Mouse (Mus musculus) C2C12 (cell line): ENCODE results near the gene Ap3d1.

Experiments used
- CEBPB ChIP-seq: IDR thresholded peaks from one replicate; pipeline ENCODE4 v1.6.1; 2011; ENCODE audit warnings: low read depth, mild to moderate bottlenecking, control low read depth, moderate library complexity
- CTCF ChIP-seq: IDR thresholded peaks from one replicate; pipeline ENCODE4 v1.5.1; 2011; ENCODE audit not compliant: control insufficient read depth, insufficient read depth, insufficient read length
- FOSL1 ChIP-seq: IDR thresholded peaks from one replicate; pipeline ENCODE4 v1.8.0; 2011; ENCODE audit warnings: mild to moderate bottlenecking, low read length; ENCODE audit not compliant: poor library complexity, insufficient read depth, severe bottlenecking
- MAX ChIP-seq: IDR thresholded peaks from one replicate; pipeline ENCODE4 v1.6.1; 2011; ENCODE audit warnings: mild to moderate bottlenecking, control low read depth
- MYOD1 ChIP-seq: IDR thresholded peaks from one replicate; pipeline ENCODE4 v1.6.1; 2011; ENCODE audit warnings: low read depth; ENCODE audit not compliant: control insufficient read depth, insufficient read length
- MYOG ChIP-seq: IDR thresholded peaks from one replicate; pipeline ENCODE4 v1.6.1; 2011; ENCODE audit not compliant: control insufficient read depth, insufficient read length; ENCODE audit errors: extremely low read depth
- USF1 ChIP-seq: IDR thresholded peaks from one replicate; pipeline ENCODE4 v1.6.1; 2011; ENCODE audit warnings: low read depth, mild to moderate bottlenecking, control low read depth, moderate library complexity

DNA sequence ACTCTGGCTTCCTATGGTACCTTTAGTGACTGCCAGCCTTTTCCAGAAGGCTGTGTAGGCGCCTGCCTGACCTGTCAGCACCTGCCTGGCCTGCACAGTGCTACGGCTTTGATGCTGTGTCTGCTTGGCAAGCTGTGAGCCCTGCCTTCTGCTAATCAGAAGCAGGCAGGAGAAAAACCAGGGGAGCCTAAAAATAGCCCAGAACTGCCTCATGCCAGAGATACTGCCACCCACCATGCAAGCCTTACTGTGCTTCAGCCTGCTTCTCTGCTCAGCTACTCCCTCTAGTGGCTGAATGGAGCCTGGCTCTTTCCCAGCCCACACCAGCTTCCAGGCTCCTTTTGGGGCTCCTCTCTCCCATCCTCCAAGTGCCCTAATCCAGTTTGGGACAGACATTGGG is 32.5 kb upstream of the Ap3d1 start:
- TF ChIP-seq CTCF (peak; percentile 73), MAX (no peak), USF1 (no peak), CEBPB (no peak), MYOD1 (no peak), FOSL1 (no peak), MYOG (no peak)
